Mouse (Mus musculus) liver, postnatal 0 days (tissue): ENCODE measurements around the gene Sufu. TPM values are rescaled to one million over a fixed set of nuclear protein-coding genes. Genes with fewer than 3 reads are reported as not detected.
A peak's percentile ranks its signal among the peaks of the same experiment; 100 is the strongest.

Source experiments
- ATAC-seq: fragments of 200-750 bp; cut with Nextera tagmentation; 2 replicates; pipeline ENCODE4 v1.8.0; 2017; ENCODE audit warnings: mild to moderate bottlenecking, moderate library complexity
- DNase-seq: peaks from one replicate; pipeline ENCODE4 v3.0.0-alpha.2; 2016
- H3K27ac ChIP-seq: fragments of 300-500 bp; sonication (generic); 2 replicates; pipeline ENCODE4 v1.5.1; 2014; ENCODE audit warnings: antibody characterized with exemption, moderate library complexity, mild to moderate bottlenecking, low read depth
- H3K27me3 ChIP-seq: fragments of 300-500 bp; sonication (generic); 2 replicates; pipeline ENCODE4 v1.6.1; 2014; ENCODE audit warnings: low read length, control low read depth, mixed read lengths; ENCODE audit not compliant: insufficient read depth
- H3K36me3 ChIP-seq: fragments of 300-500 bp; sonication (generic); replicated peaks from 2 replicates; pipeline ENCODE4 v1.6.1; 2014; ENCODE audit warnings: mild to moderate bottlenecking, control low read depth, low read length, moderate library complexity, mixed read lengths; ENCODE audit not compliant: insufficient read depth
- H3K4me1 ChIP-seq: fragments of 300-500 bp; sonication (generic); 2 replicates; pipeline ENCODE4 v1.6.1; 2014; ENCODE audit warnings: antibody characterized with exemption, mild to moderate bottlenecking, control low read depth; ENCODE audit not compliant: insufficient read depth
- H3K4me2 ChIP-seq: fragments of 300-500 bp; sonication (generic); 2 replicates; pipeline ENCODE4 v1.6.1; 2014; ENCODE audit warnings: low read depth, mild to moderate bottlenecking, low read length, moderate library complexity, mixed read lengths
- H3K4me3 ChIP-seq: fragments of 300-500 bp; sonication (generic); 2 replicates; pipeline ENCODE4 v1.5.1; 2014; ENCODE audit warnings: low read depth, low read length
- H3K9ac ChIP-seq: fragments of 300-500 bp; sonication (generic); replicated peaks from 2 replicates; pipeline ENCODE4 v1.6.1; 2014; ENCODE audit warnings: mild to moderate bottlenecking, moderate library complexity
- H3K9me3 ChIP-seq: fragments of 300-500 bp; sonication (generic); 2 replicates; pipeline ENCODE4 v1.6.1; 2016; ENCODE audit warnings: mild to moderate bottlenecking, control low read depth, low read length, mixed read lengths
- CTCF ChIP-seq: sonication (generic); IDR thresholded peaks from 2 replicates; pipeline ENCODE4 v1.5.1; 2016; ENCODE audit warnings: antibody characterized with exemption, low read depth
- EP300 ChIP-seq: IDR thresholded peaks from 2 replicates; pipeline ENCODE4 v1.6.1; 2016; ENCODE audit warnings: antibody characterized with exemption, low read depth, mild to moderate bottlenecking
- WGBS: fragments of 180-500 bp; shearing (Covaris S2); extraction: QIAGEN DNeasy Blood & Tissue Kit; methylation state at CpG from one replicate; pipeline ENCODE4 v1.1.7; 2014; ENCODE audit not compliant: insufficient replicate concordance; 5-methylcytosine and 5-hydroxymethylcytosine counted together
- polyA plus RNA-seq: library from polyadenylated mRNA; unstranded; fragments of >200 nt; fragmentation: Nextera tagmentation; extraction: Ambion mirVana; gene quantifications from 2 replicates; pipeline ENCODE4 v1.2.1, GENCODE M21; 2015

Gene Sufu
- 3.7 and 3.8 TPM in 2 replicates for polyA plus RNA-seq

- Histone ChIP-seq H3K4me2 (peak within 1 kb of the TSS; percentile 100), H3K4me3 (peak within 1 kb of the TSS; percentile 84), H3K9me3 (no peaks in the 10 kb centered on the region), H3K27ac (0 out of 2 replicates have a peak within 1 kb of the TSS, but pooled peaks have one; percentile 44), H3K27me3 (no peaks in the 10 kb centered on the region), H3K4me1 (peaks cover 22% of the 10 kb centered on the region), H3K9ac (peak within 1 kb of the TSS; percentile 80), H3K36me3 (0 out of 2 replicates have a peak, but pooled peaks cover 4% of the 10 kb centered on the region)
- WGBS, result under 1% methylated on average over 57 of the region's 57 CpGs
- DNase-seq, result peak; percentile 97
- TF ChIP-seq EP300, result no peak
- peak; percentile 99 for TF ChIP-seq CTCF
- peak; percentile 80 for ATAC-seq
Measured at GRCm38 (mm10) chr19:46396686-46397435, at the start of gene Sufu. Gene Sufu (plus strand): TSS chr19:46396896.

- Histone ChIP-seq H3K4me1 (peaks cover 29% of the 10 kb centered on the region), H3K27me3 (no peaks in the 10 kb centered on the region), H3K9ac (no peak overlapping the region), H3K9me3 (no peaks in the 10 kb centered on the region), H3K4me2 (no peak overlapping the region), H3K4me3 (no peak overlapping the region), H3K36me3 (no peaks in the 10 kb centered on the region), H3K27ac (no peak overlapping the region)
- DNase-seq, result no peak
- TF ChIP-seq CTCF (no peak), EP300 (no peak)
- 86% methylated on average over 1 of the region's 1 CpGs for WGBS
- ATAC-seq, result no peak
Measured at GRCm38 (mm10) chr19:46347146-46347545, 49.5 kb upstream of the Sufu start.

- peak; percentile 24 for ATAC-seq
Measured at GRCm38 (mm10) chr19:46347936-46348668, 48.6 kb upstream of the Sufu start.

GRCm38 (mm10) chr19:46348761-46349458 is 47.8 kb upstream of the Sufu start:
- no peaks in the 10 kb centered on the region for H3K27me3 ChIP-seq
- no peaks in the 10 kb centered on the region for H3K9me3 ChIP-seq
- ATAC-seq (peak; percentile 90), DNase-seq (peak; percentile 75)
- under 1% methylated on average over 57 of the region's 78 CpGs for WGBS
- peak overlapping the region; percentile 97 for H3K4me2 ChIP-seq
- peak overlapping the region; percentile 68 for H3K9ac ChIP-seq
- peaks cover 21% of the 10 kb centered on the region for H3K4me1 ChIP-seq
- no peak for TF ChIP-seq CTCF
- no peak for TF ChIP-seq EP300
- H3K4me3 ChIP-seq, result peak overlapping the region; percentile 58
- H3K36me3 ChIP-seq, result no peaks in the 10 kb centered on the region
- peak overlapping the region; percentile 49 for H3K27ac ChIP-seq

More at GRCm38 (mm10) chr19:46347936-46348668, 48.6 kb upstream of the Sufu start:
- 25% methylated on average over 14 of the region's 14 CpGs for WGBS
- no peak for TF ChIP-seq CTCF
- no peak for TF ChIP-seq EP300
- no peaks in the 10 kb centered on the region for H3K9me3 ChIP-seq
- peak overlapping the region; percentile 58 for H3K4me3 ChIP-seq
- peak overlapping the region; percentile 68 for H3K9ac ChIP-seq
- H3K4me1 ChIP-seq, result peaks cover 27% of the 10 kb centered on the region
- peak overlapping the region; percentile 97 for H3K4me2 ChIP-seq
- no peaks in the 10 kb centered on the region for H3K36me3 ChIP-seq
- DNase-seq, result no peak
- 0 out of 2 replicates have a peak overlapping the region, but pooled peaks have one; percentile 49 for H3K27ac ChIP-seq
- no peaks in the 10 kb centered on the region for H3K27me3 ChIP-seq

- Histone ChIP-seq H3K4me1 (peaks cover 18% of the 10 kb centered on the region), H3K4me3 (peak overlapping the region; percentile 58), H3K27ac (peak overlapping the region; percentile 49; the same call in 1 of the 2 replicates), H3K9ac (peak overlapping the region; percentile 68; the same call in 1 of the 2 replicates), H3K9me3 (no peaks in the 10 kb centered on the region), H3K27me3 (no peaks in the 10 kb centered on the region), H3K36me3 (no peaks in the 10 kb centered on the region), H3K4me2 (peak overlapping the region; percentile 97)
- TF ChIP-seq CTCF (no peak), EP300 (no peak)
- ATAC-seq, result no peak
- WGBS, result 50% methylated on average over 6 of the region's 6 CpGs
- no peak for DNase-seq
Measured at GRCm38 (mm10) chr19:46349550-46349949, 47.1 kb upstream of the Sufu start.
